Mouse (Mus musculus) limb, embryonic 11.5 days (tissue): ENCODE results near the gene Cyp8b1. TPM values are rescaled to one million over a fixed set of nuclear protein-coding genes. Genes with fewer than 3 reads are reported as not detected.

Source experiments
- polyA plus RNA-seq: library from polyadenylated mRNA; unstranded; fragments of >200 nt; fragmentation: Nextera tagmentation; extraction: Ambion mirVana; gene quantifications from 2 replicates; pipeline ENCODE4 v1.2.1, GENCODE M21; 2014

Gene Cyp8b1
- polyA plus RNA-seq, 1 experiment from 2014 or later, result not detected

Other genes starting within 250 kb of the Cyp8b1 start
- 10.7 and 11.8 TPM in 2 replicates for gene Sec22c, start 210.8 kb downstream of the Cyp8b1 start, polyA plus RNA-seq
- 99.8 and 103 TPM in 2 replicates for gene Ss18l2, start 206.0 kb downstream of the Cyp8b1 start, polyA plus RNA-seq
- gene Nktr, start 197.1 kb downstream of the Cyp8b1 start, polyA plus RNA-seq, result 65.1 and 69.0 TPM in 2 replicates
- 6.2 and 7.8 TPM in 2 replicates for gene Zfp651, start 157.0 kb downstream of the Cyp8b1 start, polyA plus RNA-seq
- 1.3 and 1.7 TPM in 2 replicates for gene Klhl40, start 138.7 kb downstream of the Cyp8b1 start, polyA plus RNA-seq
- not detected in 2 replicates for gene Hhatl, start 123.8 kb downstream of the Cyp8b1 start, polyA plus RNA-seq
- 0.35 and 0.37 TPM in 2 replicates for gene Ccdc13, start 76.8 kb downstream of the Cyp8b1 start, polyA plus RNA-seq
- 149 and 155 TPM in 2 replicates for gene Higd1a, start 57.9 kb downstream of the Cyp8b1 start, polyA plus RNA-seq
- gene Ackr2, start 17.9 kb downstream of the Cyp8b1 start, polyA plus RNA-seq, result 0.17 and 0.21 TPM in 2 replicates
- 0.45 and 0.54 TPM in 2 replicates for gene Fam198a, start 34.7 kb upstream of the Cyp8b1 start, polyA plus RNA-seq
- gene Pomgnt2, start 80.8 kb upstream of the Cyp8b1 start, polyA plus RNA-seq, result 7.9 and 9.5 TPM in 2 replicates
- 22.6 and 28.6 TPM in 2 replicates for gene Snrk, start 201.0 kb upstream of the Cyp8b1 start, polyA plus RNA-seq